Mouse (Mus musculus) heart, postnatal 4 days (tissue): ENCODE measurements around the gene Dapk1. TPM values are rescaled to one million over a fixed set of nuclear protein-coding genes. Genes with fewer than 3 reads are reported as not detected.

Source experiments
- DNase-seq: peaks from one replicate; pipeline ENCODE4 v3.0.0; 2021
- total RNA-seq, 2 experiments: library from RNA; stranded (reverse); gene quantifications; 2 replicates each; pipeline ENCODE4 v1.2.3; 2021

Dapk1 gene
- total RNA-seq, 2 experiments from 2014 or later, result 15.9 to 22.7 TPM

GRCm38 (mm10) chr13:60664816-60665215, 63.1 kb downstream of the Dapk1 start:
- no peak for DNase-seq

DNA sequence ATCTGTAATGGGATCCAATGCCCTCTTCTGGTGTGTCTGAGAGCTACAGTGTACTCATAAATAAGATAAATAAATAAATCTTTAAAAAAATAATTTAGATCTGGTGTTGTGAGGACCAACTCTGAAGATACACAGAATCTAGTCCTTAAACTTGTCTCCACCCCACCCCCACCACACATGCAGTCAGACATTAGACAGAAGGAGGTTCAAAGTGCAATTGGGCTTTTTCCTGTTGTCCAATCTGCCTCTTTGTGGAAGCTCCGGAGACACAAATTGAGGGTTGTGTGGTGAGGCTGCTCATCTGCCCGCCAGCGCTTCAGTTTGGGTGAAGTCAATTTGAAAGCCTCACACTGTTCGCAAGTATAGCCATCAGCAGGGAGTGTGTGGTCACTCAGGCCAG, 63.7 kb downstream of the Dapk1 start:
- DNase-seq, result no peak

- no peak for DNase-seq
These were observed 66.3 kb downstream of the Dapk1 start for GRCm38 (mm10) chr13:60668036-60668435.

DNA sequence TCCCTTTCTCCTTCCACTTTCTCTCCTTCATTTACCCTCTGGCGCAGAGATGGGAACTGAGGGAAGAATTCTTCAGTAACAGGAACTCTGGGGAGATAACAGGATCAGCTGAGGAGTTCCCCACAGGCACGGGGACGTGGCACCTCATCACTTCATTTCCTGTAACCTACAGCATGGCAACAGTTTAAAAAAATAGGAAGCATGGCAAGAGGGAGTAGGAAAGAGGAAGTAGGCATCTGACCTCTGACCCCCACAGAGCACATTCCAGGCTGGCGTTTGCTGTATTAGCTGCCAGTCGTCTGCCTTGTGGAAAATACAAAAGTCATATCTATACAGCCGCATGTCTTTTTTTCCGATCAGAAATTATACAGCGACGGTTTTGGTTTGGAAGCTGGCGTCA, 68.9 kb downstream of the Dapk1 start:
- DNase-seq, result no peak

DNA sequence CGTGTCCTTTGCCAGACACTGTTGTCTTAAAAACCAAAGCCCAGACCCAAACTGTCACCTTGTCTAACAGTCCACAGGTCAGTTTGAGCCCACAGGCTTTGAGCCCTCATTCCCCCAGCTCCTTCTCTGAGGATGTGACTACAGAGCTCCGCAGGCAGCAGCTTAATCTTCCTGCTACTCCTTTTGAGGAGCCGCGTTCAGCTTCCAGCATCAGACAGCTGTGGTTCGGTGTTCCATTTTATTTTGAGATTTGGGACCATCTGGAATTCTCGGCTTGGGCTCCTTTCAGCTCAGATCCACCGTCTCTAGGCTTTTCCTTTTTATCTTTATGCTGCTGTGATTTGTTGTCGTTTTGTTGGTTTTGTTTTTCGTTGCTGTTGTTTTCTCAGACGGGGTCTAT, 69.5 kb downstream of the Dapk1 start:
- DNase-seq, result no peak

- DNase-seq, result no peak
These were observed 70.5 kb downstream of the Dapk1 start for GRCm38 (mm10) chr13:60672287-60672686.

- DNase-seq, result no peak
These were observed 71.3 kb downstream of the Dapk1 start for GRCm38 (mm10) chr13:60672882-60673675.

DNA sequence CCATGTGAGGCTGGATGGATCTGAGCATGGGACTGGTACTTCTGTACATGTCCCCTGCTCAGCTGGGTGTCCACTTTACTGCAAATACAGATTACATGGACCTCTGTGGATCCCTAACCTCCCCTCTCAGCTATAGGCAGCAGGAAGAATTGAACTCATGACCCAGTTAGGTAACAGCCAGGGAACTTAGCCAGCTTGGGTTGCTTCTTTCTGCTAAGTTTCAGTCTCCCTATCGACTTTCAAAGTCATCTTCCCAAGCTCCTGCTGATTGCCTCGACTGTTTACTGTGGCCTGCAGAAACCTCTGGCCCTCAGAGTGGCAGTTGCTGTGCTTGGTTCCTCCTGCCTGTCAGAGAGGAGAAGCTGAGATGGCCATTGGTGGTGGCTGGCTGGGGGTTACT, 72.6 kb downstream of the Dapk1 start:
- DNase-seq, result no peak

GRCm38 (mm10) chr13:60674911-60675310, 73.2 kb downstream of the Dapk1 start:
- DNase-seq, result no peak

- no peak for DNase-seq
These were observed 73.7 kb downstream of the Dapk1 start for GRCm38 (mm10) chr13:60675416-60675815.

DNA sequence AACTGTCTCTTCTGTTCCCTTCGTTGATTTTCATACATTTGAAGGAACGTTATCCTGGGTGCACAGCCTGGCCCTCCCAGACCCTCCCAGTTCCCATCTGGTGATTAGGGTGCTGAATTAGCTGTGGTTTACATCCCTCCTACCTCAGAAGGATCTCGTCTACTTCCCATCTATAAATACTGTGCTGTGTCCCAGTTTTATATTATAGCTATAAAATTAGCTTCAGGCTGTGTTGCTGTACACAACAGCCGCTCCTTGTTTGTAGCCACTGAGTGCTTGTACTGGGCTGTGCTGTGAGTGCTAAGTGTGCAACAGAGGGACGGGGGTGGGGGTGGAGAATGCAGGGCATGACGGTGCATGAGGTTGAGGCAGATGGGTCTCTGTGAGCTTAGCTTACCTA, 77.2 kb downstream of the Dapk1 start:
- no peak for DNase-seq

DNA sequence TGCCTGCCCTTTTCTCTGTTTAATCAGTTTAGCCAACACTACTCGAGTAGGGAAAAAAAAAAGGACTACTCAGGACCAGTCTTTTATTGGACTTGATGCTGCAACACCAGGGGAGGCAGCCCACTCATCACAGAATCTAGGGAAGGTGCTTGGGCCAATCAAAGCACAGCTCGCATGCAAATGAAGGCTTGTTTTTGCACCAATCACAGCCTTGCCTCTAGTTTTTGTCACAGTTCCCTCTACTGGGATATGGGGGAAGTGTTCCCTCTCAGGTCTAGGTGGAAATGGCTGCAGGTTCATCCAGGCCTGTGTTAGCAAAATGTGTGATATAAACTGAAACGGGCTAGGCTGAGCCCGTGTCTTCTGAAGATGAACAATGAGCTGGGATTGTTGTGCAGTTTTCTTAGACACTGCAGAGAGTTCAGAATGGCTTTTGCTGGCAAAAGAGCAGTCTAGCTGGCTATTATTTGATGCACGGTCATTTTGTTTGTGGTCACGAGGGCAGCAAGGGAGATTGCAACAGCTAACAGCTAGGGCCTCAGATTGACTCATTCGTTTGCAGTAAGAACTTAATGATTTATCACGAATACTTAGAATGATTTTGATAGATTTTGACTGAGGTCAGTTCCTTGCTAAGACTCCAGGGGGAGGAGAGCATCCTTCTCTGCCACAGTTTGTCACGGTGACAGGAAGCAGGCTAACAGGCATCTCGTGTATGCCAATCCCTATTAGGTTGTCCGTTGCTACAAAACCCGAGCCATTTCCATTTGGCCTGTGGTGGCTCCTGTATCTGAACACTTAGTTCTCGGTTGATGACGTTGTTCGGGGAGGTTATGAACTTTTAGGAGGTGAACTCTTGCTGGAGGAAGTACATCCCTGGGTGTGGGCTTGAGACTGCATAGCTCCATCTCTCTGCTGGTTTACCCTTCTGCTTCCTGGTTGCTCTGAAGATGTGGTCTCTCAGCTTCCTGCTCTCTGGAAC, 81.3 kb downstream of the Dapk1 start:
- no peak for DNase-seq

GRCm38 (mm10) chr13:60684050-60684760, 82.5 kb downstream of the Dapk1 start:
- DNase-seq, result no peak

GRCm38 (mm10) chr13:60684806-60685205, 83.1 kb downstream of the Dapk1 start:
- no peak for DNase-seq

- peak; percentile 54 for DNase-seq
These were observed 83.5 kb downstream of the Dapk1 start for GRCm38 (mm10) chr13:60685216-60685615.

DNA sequence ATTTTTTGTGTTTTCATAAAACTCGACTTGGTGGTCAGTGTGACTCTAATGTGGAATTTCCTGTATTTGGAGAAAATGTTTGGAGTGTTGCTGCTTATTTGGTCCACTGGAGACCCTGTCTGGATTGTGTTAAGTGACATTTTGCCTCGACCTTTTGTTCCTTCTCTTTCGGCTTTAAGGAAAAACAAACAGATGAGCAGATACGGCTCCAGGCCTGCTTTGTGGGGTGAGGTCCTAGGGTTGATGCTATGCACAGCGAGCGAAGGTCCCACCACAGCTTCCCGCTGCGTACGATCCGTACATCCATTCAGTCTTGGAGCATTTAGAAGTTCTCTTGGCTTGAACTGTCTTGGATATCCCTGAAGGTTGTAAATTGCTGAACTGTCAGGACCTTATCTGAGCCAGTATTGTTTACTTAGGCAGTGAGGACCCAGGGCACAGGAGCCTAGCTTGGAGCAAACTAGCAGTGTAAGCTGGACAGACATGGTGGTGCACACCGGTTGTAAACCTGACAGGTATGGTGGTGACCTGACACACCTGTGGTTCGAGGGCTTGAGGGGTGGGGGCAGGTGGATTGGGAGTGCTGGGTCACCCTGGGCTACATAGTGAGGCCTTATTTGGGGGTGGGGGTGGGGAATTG, 84.4 kb downstream of the Dapk1 start:
- DNase-seq, result no peak

DNA sequence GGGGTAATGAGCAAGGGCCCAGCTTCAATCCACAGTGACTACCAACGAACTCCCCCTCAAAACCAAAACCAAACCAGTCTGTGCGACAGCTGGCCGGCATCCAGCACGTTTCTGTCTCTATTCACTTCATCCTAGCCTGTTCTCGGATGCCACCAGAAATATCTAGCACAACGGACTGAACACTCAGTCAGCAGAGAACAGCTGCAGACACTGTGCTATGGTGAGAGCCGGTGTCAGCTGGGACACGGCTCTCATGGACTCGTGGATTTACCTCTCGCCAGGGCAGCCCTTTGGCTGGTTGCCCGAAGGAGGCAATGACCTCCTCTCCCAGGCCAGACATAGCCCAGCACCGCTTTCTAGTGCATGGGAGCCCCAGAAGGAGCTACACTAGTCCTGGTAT, 85.2 kb downstream of the Dapk1 start:
- peak; percentile 52 for DNase-seq

- no peak for DNase-seq
These were observed 85.7 kb downstream of the Dapk1 start for GRCm38 (mm10) chr13:60687462-60687861.

DNA sequence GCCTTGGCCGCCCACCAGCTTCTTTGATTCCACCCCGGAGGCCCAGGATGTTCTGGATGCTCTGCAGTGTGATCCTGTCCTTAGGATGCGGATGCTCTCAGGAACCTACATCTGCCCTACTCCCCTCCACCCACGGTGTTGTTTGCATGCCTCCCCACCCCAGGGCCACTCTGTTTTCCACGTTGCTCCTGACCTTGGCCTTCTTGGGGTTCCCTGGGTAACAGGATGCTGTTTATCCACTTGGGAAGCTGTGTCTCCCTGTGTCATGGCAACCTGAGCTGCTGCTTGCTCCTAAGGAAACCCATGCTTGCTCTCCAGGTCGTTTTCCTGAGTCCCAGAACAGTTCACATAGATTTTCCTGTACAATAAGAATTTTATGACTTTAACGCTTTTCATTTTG, 86.1 kb downstream of the Dapk1 start:
- DNase-seq, result no peak

DNA sequence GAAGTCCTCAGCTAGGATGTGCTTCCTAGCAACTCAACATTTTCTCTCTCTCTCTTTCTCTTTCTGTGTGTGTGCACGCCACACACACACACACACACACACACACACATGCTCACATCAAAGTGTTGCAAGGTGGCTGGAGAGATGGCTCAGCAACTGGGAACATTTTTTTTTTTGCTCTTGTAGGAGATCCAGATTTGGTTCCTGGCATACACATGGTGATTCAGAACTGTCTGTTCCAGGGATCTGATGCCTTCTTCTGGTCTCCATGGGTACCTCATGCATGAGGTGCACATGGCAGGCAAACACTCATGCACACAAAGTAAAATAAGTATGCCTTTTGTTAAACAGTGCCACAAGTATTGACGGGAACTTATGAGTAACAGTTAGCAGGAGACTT, 89.2 kb downstream of the Dapk1 start:
- DNase-seq, result no peak

- no peak for DNase-seq
These were observed 90.2 kb downstream of the Dapk1 start for GRCm38 (mm10) chr13:60691940-60692339.
